Mouse (Mus musculus) brain, embryonic 14.5 days (tissue): ENCODE data around the gene Akr1c18.

ENCODE experiments used
- CTCF ChIP-seq: fragments of 200-500 bp; IDR thresholded peaks from 2 replicates; pipeline ENCODE4 v1.5.1; 2012; ENCODE audit warnings: inconsistent platforms, mild to moderate bottlenecking, moderate library complexity, borderline replicate concordance; ENCODE audit not compliant: insufficient read depth, insufficient read length; ENCODE audit errors: extremely low read depth
- POLR2A ChIP-seq: fragments of 200-500 bp; IDR thresholded peaks from 2 replicates; pipeline ENCODE4 v1.6.1; 2012; ENCODE audit warnings: mild to moderate bottlenecking, inconsistent platforms, borderline replicate concordance; ENCODE audit not compliant: poor library complexity, insufficient read depth, insufficient read length, severe bottlenecking; ENCODE audit errors: extremely low read depth

GRCm38 (mm10) chr13:4119181-4119904 lies 31.1 kb downstream of the Akr1c18 start:
- TF ChIP-seq POLR2A, result no peak
- TF ChIP-seq CTCF, result no peak
